Mouse (Mus musculus): ENCODE results near the gene Kif16b. TPM values are rescaled to one million over a fixed set of nuclear protein-coding genes. Genes with fewer than 3 reads are reported as not detected.

Kif16b gene
- total RNA-seq, 2 experiments from 2014 or later = 33.3 to 46.1 TPM

GRCm38 (mm10) chr2:142735691-142736090 lies 165.6 kb downstream of the Kif16b start:
- no peak for DNase-seq (ENCODE audit: low spot score)

DNA sequence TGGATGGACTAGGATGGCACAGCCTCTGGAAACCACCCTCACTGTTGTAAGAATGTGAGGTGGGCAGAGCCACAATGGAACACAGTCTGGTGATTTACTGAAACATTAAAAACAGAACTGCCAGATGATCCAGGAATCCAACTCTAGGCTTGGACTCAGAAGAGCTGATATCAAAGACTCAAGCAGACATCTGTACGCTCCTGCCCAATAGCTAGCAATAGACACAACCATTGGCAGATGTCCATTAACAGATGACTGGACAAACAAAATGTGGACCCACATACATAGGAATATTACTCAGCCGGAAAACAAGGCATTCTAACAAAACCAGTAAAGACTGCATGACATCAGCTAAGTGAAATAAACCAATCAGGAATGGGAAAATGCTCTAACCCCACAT lies 167.3 kb downstream of the Kif16b start:
- DNase-seq (ENCODE audit: low spot score) = no peak

DNA sequence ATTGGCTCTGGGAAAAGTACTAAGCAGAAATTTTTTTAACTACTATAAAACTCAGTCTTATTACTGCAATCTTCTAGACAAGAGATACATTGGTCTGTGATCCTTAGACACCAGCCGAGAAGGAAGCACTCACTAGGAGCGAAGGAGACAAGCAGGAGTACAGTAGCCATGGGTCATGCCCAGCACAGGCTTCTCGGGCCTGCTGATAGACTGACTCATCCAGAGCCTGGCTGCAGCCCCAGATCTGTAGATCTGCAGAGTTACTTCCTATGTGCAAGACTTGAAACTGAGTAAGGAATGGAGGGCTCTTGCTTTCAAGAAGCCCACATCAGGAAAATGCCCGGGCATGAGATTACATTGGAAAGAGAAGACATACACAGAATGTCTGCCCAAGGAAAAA lies 169.0 kb downstream of the Kif16b start:
- DNase-seq (ENCODE audit: low spot score) = no peak

DNA sequence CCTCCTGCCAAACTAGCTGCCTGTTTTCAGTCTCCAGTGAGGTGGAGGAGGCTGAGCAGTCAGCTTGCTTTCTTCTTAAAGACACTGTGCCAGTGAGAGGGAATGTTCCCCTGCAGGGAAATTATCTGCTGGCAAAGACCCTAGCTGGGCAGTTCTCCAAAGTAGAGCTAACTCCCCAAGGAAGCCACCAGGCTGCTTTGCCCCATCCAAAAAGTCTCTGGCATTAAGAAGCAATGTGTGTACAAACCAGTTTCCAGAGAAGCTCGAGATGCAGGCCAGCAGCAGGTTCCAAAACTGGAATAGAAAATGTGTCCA lies 169.6 kb downstream of the Kif16b start:
- peak; percentile 90 for DNase-seq (ENCODE audit: low spot score)

DNA sequence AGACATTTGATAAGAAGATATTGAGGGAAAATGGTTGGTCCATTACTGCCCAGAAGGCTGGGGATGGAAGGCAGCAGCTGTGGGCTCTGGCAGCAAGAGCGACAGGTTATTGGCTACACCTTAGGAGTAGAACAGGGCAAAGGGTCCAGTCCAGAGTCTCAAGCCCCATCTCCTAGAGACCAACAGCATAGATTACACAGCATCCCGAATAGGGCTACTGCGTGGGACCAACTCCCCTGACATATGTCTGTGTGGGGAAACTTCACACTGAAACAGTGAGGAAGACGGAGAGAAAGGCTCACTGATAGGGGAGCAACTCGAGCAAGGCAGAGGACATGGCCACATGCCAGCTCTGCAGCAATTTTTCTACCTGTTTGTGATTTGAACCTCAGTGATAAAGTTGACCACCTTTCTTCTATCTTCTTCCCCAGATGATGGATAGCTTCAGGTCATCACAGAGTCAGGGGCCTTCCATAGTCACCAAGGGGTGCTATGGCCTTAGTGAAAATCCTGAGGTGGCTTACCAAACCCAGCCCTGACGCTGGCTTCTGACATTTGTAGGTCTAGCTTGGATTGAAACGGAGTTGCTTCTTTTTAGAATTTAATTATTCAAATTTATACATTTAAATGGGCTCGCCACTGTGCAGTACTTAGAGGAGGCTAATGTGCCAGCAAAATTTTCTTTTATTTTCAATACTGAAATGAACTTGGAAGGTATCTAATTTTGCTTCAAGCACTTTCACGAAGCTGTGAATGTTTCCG lies 170.1 kb downstream of the Kif16b start:
- no peak for DNase-seq (ENCODE audit: low spot score)

- DNase-seq (ENCODE audit: low spot score) = no peak
Observed at GRCm38 (mm10) chr2:142724215-142725001, 176.9 kb downstream of the Kif16b start.

DNA sequence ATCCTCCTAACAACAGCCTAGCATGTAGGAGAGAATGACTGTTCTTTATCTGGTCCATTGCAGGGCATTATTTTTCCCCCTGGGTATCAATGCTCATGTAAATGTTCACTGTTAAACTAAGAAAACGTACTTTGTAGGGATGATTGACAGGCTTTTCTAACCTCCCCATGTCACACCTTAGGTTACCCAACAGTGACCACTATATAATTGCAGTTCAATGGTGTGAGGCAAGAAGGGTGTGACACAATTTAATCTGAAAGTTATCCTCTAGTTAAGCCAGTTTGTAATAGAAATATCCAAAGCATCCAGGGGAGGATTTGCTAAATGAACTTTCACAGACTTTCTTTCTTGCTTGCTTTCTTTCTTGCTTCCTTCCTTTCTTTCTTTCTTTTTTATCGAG lies 181.2 kb downstream of the Kif16b start:
- DNase-seq (ENCODE audit: low spot score) = no peak

DNA sequence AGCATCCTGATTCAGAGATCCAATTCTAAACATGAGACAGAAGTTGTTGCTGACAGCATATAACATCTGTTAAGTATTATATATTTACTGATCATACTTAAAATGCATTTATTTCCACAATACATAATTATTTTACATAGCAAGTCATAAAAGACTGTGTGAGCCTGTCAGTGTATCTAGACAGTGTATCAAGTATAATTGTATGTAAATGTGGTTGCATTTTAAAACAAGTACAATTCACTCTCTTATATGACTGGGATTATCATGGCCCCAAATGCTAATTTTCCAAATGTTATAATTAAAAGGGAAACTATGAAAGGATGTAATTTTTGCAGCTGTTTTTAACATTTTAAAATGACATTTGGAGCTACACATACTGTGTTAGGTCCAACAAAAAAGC lies 182.3 kb downstream of the Kif16b start:
- DNase-seq (ENCODE audit: low spot score) = no peak

- DNase-seq (ENCODE audit: low spot score) = no peak
Observed at GRCm38 (mm10) chr2:142717591-142717990, 183.7 kb downstream of the Kif16b start.

DNA sequence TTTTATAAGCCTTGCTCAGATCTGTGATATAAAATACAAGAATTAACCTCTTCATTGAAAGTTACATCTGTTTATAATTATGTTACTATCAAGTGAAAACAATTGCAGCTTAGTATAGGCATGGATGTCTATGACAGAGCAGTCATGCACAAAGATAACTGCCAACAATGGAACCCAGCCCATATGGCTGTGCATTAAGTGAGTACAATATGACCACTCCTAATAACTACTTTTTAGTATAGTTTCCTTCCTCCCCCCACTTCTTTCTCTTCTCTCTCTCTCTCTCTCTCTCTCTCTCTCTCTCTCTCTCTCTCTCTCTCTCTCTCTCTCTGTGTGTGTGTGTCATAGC lies 185.4 kb downstream of the Kif16b start:
- DNase-seq (ENCODE audit: low spot score) = no peak

- no peak for DNase-seq (ENCODE audit: low spot score)
Observed at GRCm38 (mm10) chr2:142715186-142715911, 186.0 kb downstream of the Kif16b start.

- DNase-seq (ENCODE audit: low spot score) = no peak
Observed at GRCm38 (mm10) chr2:142712727-142713126, 188.6 kb downstream of the Kif16b start.

DNA sequence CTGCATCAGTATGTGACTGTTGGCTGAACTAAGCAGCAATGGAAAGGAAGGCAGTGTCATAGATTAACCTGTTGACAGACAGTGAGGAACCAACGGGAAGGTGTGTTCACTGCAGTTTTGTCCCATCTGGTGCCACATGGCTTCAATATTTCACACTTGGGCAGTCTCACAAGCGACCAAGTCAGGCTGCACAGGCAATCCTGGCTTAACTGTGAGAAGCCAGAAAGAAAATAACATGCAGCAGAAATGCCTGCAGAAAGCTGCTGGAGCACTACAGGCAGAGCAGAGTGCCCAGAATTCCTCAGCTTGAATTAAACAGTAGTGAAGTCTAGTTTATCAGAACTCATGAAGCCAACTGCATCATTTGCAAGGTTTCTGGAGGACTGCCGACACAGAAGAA lies 192.0 kb downstream of the Kif16b start:
- DNase-seq (ENCODE audit: low spot score) = no peak

GRCm38 (mm10) chr2:142700689-142701088 lies 200.6 kb downstream of the Kif16b start:
- DNase-seq (ENCODE audit: low spot score) = no peak

DNA sequence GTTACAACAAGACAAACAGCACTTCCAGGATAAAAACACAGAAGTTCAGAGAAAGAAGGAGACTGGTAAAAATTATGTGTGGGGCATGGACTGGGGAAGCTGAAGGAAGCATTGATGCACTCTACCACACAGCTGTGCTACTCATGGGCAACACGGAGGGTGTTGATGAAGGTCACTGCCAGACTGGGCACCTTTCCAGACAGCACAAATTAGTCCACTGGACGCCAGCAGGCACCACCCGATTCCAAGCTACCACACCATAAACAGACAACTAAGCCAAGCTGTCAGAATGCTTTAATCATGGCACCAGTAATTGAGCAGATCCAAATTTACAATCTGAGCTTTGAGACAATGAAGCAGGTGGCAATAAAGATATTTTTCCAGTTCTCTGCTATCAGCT lies 202.7 kb downstream of the Kif16b start:
- peak; percentile 58 for DNase-seq (ENCODE audit: low spot score)

DNA sequence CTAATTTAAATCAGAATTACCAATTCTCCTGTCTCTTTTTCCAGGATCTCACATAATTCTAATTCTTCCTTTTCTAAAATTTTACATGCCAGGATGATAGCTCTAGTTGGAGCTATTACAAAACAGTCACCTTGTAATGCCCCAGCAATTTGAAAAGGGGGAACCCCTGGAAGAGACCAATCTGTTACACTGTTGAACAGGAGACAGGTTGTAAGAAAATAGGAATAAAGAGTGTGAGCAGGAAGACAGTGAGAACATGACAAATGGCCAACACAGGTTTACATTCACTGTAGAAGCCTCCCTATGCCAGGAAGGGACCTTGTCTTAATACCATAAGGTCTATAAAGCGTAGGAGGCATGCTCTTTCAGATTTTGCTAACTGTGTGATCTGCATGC lies 206.4 kb downstream of the Kif16b start:
- DNase-seq (ENCODE audit: low spot score) = no peak

- DNase-seq (ENCODE audit: low spot score) = no peak
Observed at GRCm38 (mm10) chr2:142694019-142694935, 207.1 kb downstream of the Kif16b start.

DNA sequence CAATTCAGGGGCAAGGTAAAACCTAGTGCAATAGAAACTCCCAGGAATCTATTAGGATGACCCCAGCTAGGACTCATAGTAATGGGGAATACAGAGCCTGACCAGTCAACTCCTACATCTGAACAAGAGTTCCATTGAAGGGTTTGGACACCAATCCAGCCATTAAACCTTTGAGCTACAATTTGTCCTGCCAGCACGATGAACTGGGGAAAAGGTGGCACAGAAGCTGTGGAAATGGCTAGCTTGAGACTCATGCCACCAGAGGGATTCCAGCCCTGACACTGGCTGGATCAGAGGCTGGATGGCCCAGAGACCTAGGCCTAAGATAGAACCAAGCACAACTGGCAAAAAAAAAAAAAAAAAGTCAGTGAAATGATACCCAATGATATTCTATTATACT lies 207.9 kb downstream of the Kif16b start:
- DNase-seq (ENCODE audit: low spot score) = no peak

- no peak for DNase-seq (ENCODE audit: low spot score)
Observed at GRCm38 (mm10) chr2:142689496-142689895, 211.8 kb downstream of the Kif16b start.

DNA sequence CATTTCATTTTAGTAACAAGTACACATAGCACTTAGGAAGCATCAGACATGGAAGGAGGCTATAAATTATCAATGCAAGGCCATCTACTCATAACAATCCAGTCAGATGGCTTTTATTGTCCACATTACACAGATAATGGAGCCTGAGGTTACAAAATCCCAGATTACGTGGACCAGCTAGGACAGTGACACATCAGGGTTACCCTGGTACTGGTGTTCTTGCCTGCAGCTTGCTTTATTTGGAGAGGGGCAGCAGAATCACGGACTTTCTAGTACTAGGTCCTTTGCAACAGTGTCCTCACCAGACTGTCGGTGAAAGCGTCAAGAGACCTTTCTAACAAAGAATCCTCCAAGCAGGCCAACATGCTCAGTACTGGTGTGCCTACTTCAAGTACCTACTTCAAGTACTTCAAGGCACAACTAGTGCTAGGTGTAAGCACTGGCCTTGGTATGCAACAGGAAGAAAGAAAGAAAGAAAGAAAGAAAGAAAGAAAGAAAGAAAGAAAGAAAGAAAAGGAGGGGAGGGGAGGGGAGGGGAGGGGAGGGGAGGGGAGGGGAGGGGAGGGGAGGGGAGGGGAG lies 213.3 kb downstream of the Kif16b start:
- no peak for DNase-seq (ENCODE audit: low spot score)
